Mouse (Mus musculus) cerebellum, adult 2 months (tissue): ENCODE results near the gene Gpr182. TPM values are rescaled to one million over a fixed set of nuclear protein-coding genes. Genes with fewer than 3 reads are reported as not detected.

Source experiments
- DNase-seq, 2 experiments: peaks; one replicate each; pipeline ENCODE4 v3.0.0; 2021
- H3K27ac ChIP-seq: fragments of 200-500 bp; 2 replicates; pipeline ENCODE4 v1.5.1; 2012; ENCODE audit warnings: low read length, control low read depth, inconsistent platforms; ENCODE audit not compliant: insufficient read depth
- H3K27me3 ChIP-seq: fragments of 200-500 bp; 2 replicates; pipeline ENCODE4 v1.6.1; 2012; ENCODE audit warnings: inconsistent platforms, mild to moderate bottlenecking, low read length, moderate library complexity; ENCODE audit not compliant: control insufficient read depth, insufficient read depth
- H3K4me1 ChIP-seq: fragments of 200-500 bp; 2 replicates; pipeline ENCODE4 v1.6.1; 2011; ENCODE audit warnings: low read length; ENCODE audit not compliant: control insufficient read depth, insufficient read depth
- H3K4me3 ChIP-seq: fragments of 200-500 bp; replicated peaks from 2 replicates; pipeline ENCODE3; 2011; ENCODE audit warnings: mild to moderate bottlenecking, low read depth, low read length, control low read depth; ENCODE audit not compliant: insufficient read depth
- CTCF ChIP-seq: fragments of 200-500 bp; IDR thresholded peaks from 2 replicates; pipeline ENCODE4 v1.5.1; 2011; ENCODE audit warnings: low read depth, mild to moderate bottlenecking, control low read depth, low read length, moderate library complexity, borderline replicate concordance; ENCODE audit not compliant: insufficient read depth
- POLR2A ChIP-seq: fragments of 200-500 bp; IDR thresholded peaks from 2 replicates; pipeline ENCODE4 v1.6.1; 2011; ENCODE audit warnings: low read length, control low read depth, borderline replicate concordance; ENCODE audit not compliant: insufficient read depth
- WGBS: fragments of 180-500 bp; shearing (Covaris S2); methylation state at CpG from one replicate; pipeline ENCODE4 v1.1.7; 2018; 5-methylcytosine and 5-hydroxymethylcytosine counted together
- polyA plus RNA-seq: library from polyadenylated mRNA; depleted of rRNA; stranded (reverse); fragments of >200 nt; gene quantifications from 2 replicates; pipeline ENCODE4 v1.2.3, GENCODE M21; 2012

Gpr182 gene
- polyA plus RNA-seq, 1 experiment = 1.4 TPM

- no peak for TF ChIP-seq POLR2A
- TF ChIP-seq CTCF = no peak
- Histone ChIP-seq H3K4me1 (peaks cover 5% of the 10 kb centered on the region), H3K27ac (no peak within 1 kb of the TSS), H3K4me3 (no peak within 1 kb of the TSS), H3K27me3 (no peaks in the 10 kb centered on the region)
- DNase-seq = no peak
- 76% methylated on average over 9 of the region's 9 CpGs for WGBS
Measured at GRCm38 (mm10) chr10:127759181-127760110, 7.9 kb upstream of the Gpr182 start, which contains the start of the genes Rdh1 and Rdh16f1. TSS of gene Rdh1 (plus strand) at chr10:127759721. TSS of gene Rdh16f1 (plus strand) at chr10:127759787.

GRCm38 (mm10) chr10:127755770-127756468 is 4.4 kb upstream of the Gpr182 start:
- H3K27me3 ChIP-seq = no peaks in the 10 kb centered on the region
- no peak overlapping the region for H3K27ac ChIP-seq
- DNase-seq = no peak
- WGBS = 61% methylated on average over 18 of the region's 18 CpGs
- no peaks in the 10 kb centered on the region for H3K4me1 ChIP-seq
- no peak for TF ChIP-seq CTCF
- H3K4me3 ChIP-seq = no peak overlapping the region

- Histone ChIP-seq H3K4me1 (no peaks in the 10 kb centered on the region), H3K27ac (no peak overlapping the region), H3K27me3 (no peaks in the 10 kb centered on the region), H3K4me3 (no peak overlapping the region)
- no peak for DNase-seq
- WGBS = 45% methylated on average over 3 of the region's 3 CpGs
- TF ChIP-seq CTCF (no peak), POLR2A (no peak)
Measured at GRCm38 (mm10) chr10:127755246-127755645, 3.7 kb upstream of the Gpr182 start.

GRCm38 (mm10) chr10:127754566-127755166 is 3.1 kb upstream of the Gpr182 start:
- Histone ChIP-seq H3K27me3 (no peaks in the 10 kb centered on the region), H3K4me3 (no peak overlapping the region), H3K27ac (no peak overlapping the region), H3K4me1 (no peaks in the 10 kb centered on the region)
- WGBS = 47% methylated on average over 6 of the region's 6 CpGs
- no peak for DNase-seq
- TF ChIP-seq CTCF = no peak
- no peak for TF ChIP-seq POLR2A

- H3K4me1 ChIP-seq = no peaks in the 10 kb centered on the region
- no peak for TF ChIP-seq CTCF
- TF ChIP-seq POLR2A = no peak
- 54% methylated on average over 24 of the region's 24 CpGs for WGBS
- no peak overlapping the region for H3K27ac ChIP-seq
- DNase-seq = peak; percentile 33 to 39
- H3K4me3 ChIP-seq = peak overlapping the region; percentile 37
- no peaks in the 10 kb centered on the region for H3K27me3 ChIP-seq
Measured at GRCm38 (mm10) chr10:127750136-127750777, 1.3 kb downstream of the Gpr182 start.

- no peak overlapping the region for H3K27ac ChIP-seq
- TF ChIP-seq CTCF (no peak), POLR2A (no peak)
- H3K27me3 ChIP-seq = no peaks in the 10 kb centered on the region
- no peak overlapping the region for H3K4me3 ChIP-seq
- no peaks in the 10 kb centered on the region for H3K4me1 ChIP-seq
- 34% methylated on average over 8 of the region's 8 CpGs for WGBS
- no peak for DNase-seq
Measured at GRCm38 (mm10) chr10:127748847-127749612, 2.5 kb downstream of the Gpr182 start.

- Histone ChIP-seq H3K4me1 (no peaks in the 10 kb centered on the region; the same call in 1 of the 2 replicates), H3K4me3 (no peak overlapping the region), H3K27ac (no peak overlapping the region), H3K27me3 (no peaks in the 10 kb centered on the region)
- DNase-seq = no peak
- TF ChIP-seq POLR2A = no peak
- no peak for TF ChIP-seq CTCF
- 93% methylated on average over 8 of the region's 8 CpGs for WGBS
Measured at GRCm38 (mm10) chr10:127747254-127747653, 4.3 kb downstream of the Gpr182 start.
